Mouse (Mus musculus) stomach, postnatal 0 days (tissue): ENCODE measurements around the gene Ptprh. TPM values are rescaled to one million over a fixed set of nuclear protein-coding genes. Genes with fewer than 3 reads are reported as not detected.

Source experiments
- ATAC-seq: fragments of 200-750 bp; cut with Nextera tagmentation; 2 replicates; pipeline ENCODE4 v1.8.0; 2017; ENCODE audit not compliant: low FRiP score, low TSS enrichment
- DNase-seq: peaks from one replicate; pipeline ENCODE4 v3.0.0-alpha.2; 2016; ENCODE audit warnings: low spot score
- H3K27ac ChIP-seq: fragments of 300-500 bp; sonication (generic); replicated peaks from 2 replicates; pipeline ENCODE4 v1.5.1; 2014; ENCODE audit warnings: mild to moderate bottlenecking, control low read depth
- H3K27me3 ChIP-seq: fragments of 300-500 bp; sonication (generic); 2 replicates; pipeline ENCODE4 v1.6.1; 2014; ENCODE audit warnings: low read length; ENCODE audit not compliant: control insufficient read depth, insufficient read depth
- H3K36me3 ChIP-seq: fragments of 300-500 bp; sonication (generic); 2 replicates; pipeline ENCODE4 v1.6.1; 2014; ENCODE audit warnings: low read length, mixed read lengths; ENCODE audit not compliant: control insufficient read depth, insufficient read depth
- H3K4me1 ChIP-seq: fragments of 300-500 bp; sonication (generic); replicated peaks from 2 replicates; pipeline ENCODE4 v1.6.1; 2014; ENCODE audit warnings: antibody characterized with exemption; ENCODE audit not compliant: control insufficient read depth, insufficient read depth
- H3K4me2 ChIP-seq: fragments of 300-500 bp; sonication (generic); replicated peaks from 2 replicates; pipeline ENCODE4 v1.6.1; 2014; ENCODE audit warnings: low read depth, mild to moderate bottlenecking, control low read depth, moderate library complexity
- H3K4me3 ChIP-seq: fragments of 300-500 bp; sonication (generic); 2 replicates; pipeline ENCODE4 v1.5.1; 2014; ENCODE audit warnings: low read depth, low read length, control low read depth
- H3K9ac ChIP-seq: fragments of 300-500 bp; sonication (generic); 2 replicates; pipeline ENCODE4 v1.6.1; 2014; ENCODE audit warnings: mild to moderate bottlenecking, low read length, control low read depth, mixed read lengths
- H3K9me3 ChIP-seq: fragments of 300-500 bp; sonication (generic); 2 replicates; pipeline ENCODE4 v1.6.1; 2016; ENCODE audit warnings: low read length; ENCODE audit not compliant: control insufficient read depth
- CTCF ChIP-seq: IDR thresholded peaks from 2 replicates; pipeline ENCODE4 v1.5.1; 2016; ENCODE audit warnings: antibody characterized with exemption, low read depth, mild to moderate bottlenecking, moderate library complexity
- EP300 ChIP-seq: optimal IDR thresholded peaks from 2 replicates; pipeline ENCODE3; 2016; ENCODE audit warnings: antibody characterized with exemption
- WGBS: fragments of 180-500 bp; shearing (Covaris S2); extraction: QIAGEN DNeasy Blood & Tissue Kit; methylation state at CpG from one replicate; pipeline ENCODE4 v1.1.7; 2014; 5-methylcytosine and 5-hydroxymethylcytosine counted together
- microRNA-seq: library from miRNA; unstranded; fragments of <30 nt; microRNA quantifications from one replicate; pipeline ENCODE4, GENCODE M21; 2016
- polyA plus RNA-seq: library from polyadenylated mRNA; unstranded; fragments of >200 nt; fragmentation: Nextera tagmentation; extraction: Ambion mirVana; gene quantifications from 2 replicates; pipeline ENCODE4 v1.2.1, GENCODE M21; 2015

The Ptprh gene
- polyA plus RNA-seq, 1 experiment from 2014 or later: 1.9 TPM

GRCm38 (mm10) chr7:4501558-4502397 lies 102.1 kb downstream of the Ptprh start, which contains the start of gene Ppp1r12c:
Gene Ppp1r12c (minus strand): TSS chr7:4501680.
- Histone ChIP-seq H3K4me3 (peak within 1 kb of the TSS; percentile 87), H3K36me3 (peaks cover under 1% of the 10 kb centered on the region; the same call in 1 of the 2 replicates), H3K27ac (peak within 1 kb of the TSS; percentile 96), H3K27me3 (no peaks in the 10 kb centered on the region), H3K4me1 (peaks cover 8% of the 10 kb centered on the region), H3K4me2 (peak within 1 kb of the TSS; percentile 72), H3K9me3 (no peaks in the 10 kb centered on the region), H3K9ac (peak within 1 kb of the TSS; percentile 98)
- TF ChIP-seq CTCF: no peak
- TF ChIP-seq EP300: no peak
- ATAC-seq (peak; percentile 92), DNase-seq (peak; percentile 96)
- under 1% methylated on average over 61 of the region's 62 CpGs for WGBS

GRCm38 (mm10) chr7:4500892-4501471 lies 102.9 kb downstream of the Ptprh start:
- Histone ChIP-seq H3K4me1 (peaks cover 8% of the 10 kb centered on the region), H3K9me3 (no peaks in the 10 kb centered on the region), H3K36me3 (peaks cover 8% of the 10 kb centered on the region), H3K4me3 (peak overlapping the region; percentile 87), H3K27me3 (no peaks in the 10 kb centered on the region), H3K27ac (peak overlapping the region; percentile 96), H3K9ac (peak overlapping the region; percentile 98), H3K4me2 (peak overlapping the region; percentile 72)
- DNase-seq (peak; percentile 50), ATAC-seq (peak; percentile 40)
- no peak for TF ChIP-seq EP300
- WGBS: 1% methylated on average over 37 of the region's 52 CpGs

GRCm38 (mm10) chr7:4499034-4499433 lies 104.8 kb downstream of the Ptprh start:
- DNase-seq (no peak), ATAC-seq (no peak)
- Histone ChIP-seq H3K4me3 (peak overlapping the region; percentile 87; the same call in 1 of the 2 replicates), H3K36me3 (peaks cover 10% of the 10 kb centered on the region), H3K9me3 (no peaks in the 10 kb centered on the region), H3K27ac (peak overlapping the region; percentile 81), H3K9ac (peak overlapping the region; percentile 54), H3K4me2 (peak overlapping the region; percentile 72), H3K4me1 (peaks cover 8% of the 10 kb centered on the region), H3K27me3 (no peaks in the 10 kb centered on the region)
- 75% methylated on average over 4 of the region's 4 CpGs for WGBS
- no peak for TF ChIP-seq CTCF
- no peak for TF ChIP-seq EP300

Small RNAs within 50 kb of the gene (microRNA-seq; reads per million reads assigned to microRNA genes)
- gene Gm23577: not detected

Other genes with a start within 250 kb of the Ptprh start
- 0.01 TPM in 1 of 2 replicates, not detected in the other for gene Gp6, start 206.3 kb downstream of the Ptprh start, polyA plus RNA-seq
- 29.0 and 30.0 TPM in 2 replicates for gene Rdh13, start 158.4 kb downstream of the Ptprh start, polyA plus RNA-seq
- 25.2 and 33.3 TPM in 2 replicates for gene Eps8l1, start 143.4 kb downstream of the Ptprh start, polyA plus RNA-seq
- gene Ppp1r12c, start 102.4 kb downstream of the Ptprh start, polyA plus RNA-seq: 39.5 and 44.4 TPM in 2 replicates
- gene Tnnt1, start 87.7 kb downstream of the Ptprh start, polyA plus RNA-seq: 15.5 and 16.5 TPM in 2 replicates
- gene Tnni3, start 79.8 kb downstream of the Ptprh start, polyA plus RNA-seq: 24.4 and 30.4 TPM in 2 replicates
- gene Dnaaf3, start 71.6 kb downstream of the Ptprh start, polyA plus RNA-seq: 0.89 and 0.98 TPM in 2 replicates
- gene Syt5, start 56.5 kb downstream of the Ptprh start, polyA plus RNA-seq: 6.7 and 7.2 TPM in 2 replicates
- gene Tmem86b, start 27.4 kb upstream of the Ptprh start, polyA plus RNA-seq: 0.22 and 0.23 TPM in 2 replicates
- 3.9 and 6.2 TPM in 2 replicates for gene Ppp6r1, start 55.0 kb upstream of the Ptprh start, polyA plus RNA-seq
- 59.1 and 60.7 TPM in 2 replicates for gene Hspbp1, start 81.0 kb upstream of the Ptprh start, polyA plus RNA-seq
- 0.36 and 0.42 TPM in 2 replicates for gene Brsk1, start 86.6 kb upstream of the Ptprh start, polyA plus RNA-seq
- gene Tmem150b, start 121.2 kb upstream of the Ptprh start, polyA plus RNA-seq: 2.2 and 2.4 TPM in 2 replicates
- 31.8 and 32.5 TPM in 2 replicates for gene Kmt5c, start 136.1 kb upstream of the Ptprh start, polyA plus RNA-seq
- gene Cox6b2, start 149.1 kb upstream of the Ptprh start, polyA plus RNA-seq: 43.1 and 46.5 TPM in 2 replicates
- not detected in 2 replicates for gene Fam71e2, start 167.3 kb upstream of the Ptprh start, polyA plus RNA-seq
- 0.42 and 0.65 TPM in 2 replicates for gene Il11, start 178.8 kb upstream of the Ptprh start, polyA plus RNA-seq
- gene Tmem190, start 178.9 kb upstream of the Ptprh start, polyA plus RNA-seq: 0.42 and 0.80 TPM in 2 replicates
- gene Tmem238, start 185.6 kb upstream of the Ptprh start, polyA plus RNA-seq: 69.0 and 70.7 TPM in 2 replicates
- 322 and 359 TPM in 2 replicates for gene Rpl28, start 188.8 kb upstream of the Ptprh start, polyA plus RNA-seq
- 95.5 and 111 TPM in 2 replicates for gene Ube2s, start 208.5 kb upstream of the Ptprh start, polyA plus RNA-seq
- gene Shisa7, start 240.7 kb upstream of the Ptprh start, polyA plus RNA-seq: 0.15 and 0.16 TPM in 2 replicates